Mouse (Mus musculus): Measurements from ENCODE around the gene Klhl7. TPM values are rescaled to one million over a fixed set of nuclear protein-coding genes. Genes with fewer than 3 reads are reported as not detected.

Klhl7 gene
- total RNA-seq, 2 experiments from 2014 or later: 38.2 to 39.9 TPM

DNA sequence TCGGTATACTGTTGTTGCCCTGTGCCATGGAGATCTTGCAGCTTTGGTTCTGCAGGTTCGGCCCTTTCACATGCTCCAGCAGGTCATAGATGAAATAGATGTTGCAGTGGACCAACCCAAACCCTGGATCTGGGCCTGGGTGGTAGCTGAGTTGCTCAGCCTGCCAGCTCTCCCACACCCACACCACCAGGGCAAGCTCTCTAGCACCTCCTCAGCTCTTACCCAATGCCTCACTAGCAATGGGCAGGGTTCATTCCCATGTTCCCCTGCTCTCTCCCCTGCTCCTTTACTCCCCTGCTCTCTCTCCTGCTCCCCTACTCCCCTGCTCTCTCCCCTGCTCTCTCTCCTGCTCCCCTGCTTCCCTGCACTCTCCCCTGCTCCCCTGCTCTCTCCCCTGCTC is 91.4 kb downstream of the Klhl7 start:
- Histone ChIP-seq H3K4me3 (no peak overlapping the region), H3K27ac (no peak overlapping the region)
- DNase-seq: no peak
- intact Hi-C loops (cut with DNase I): no loop called here
- TF ChIP-seq CTCF (IDR thresholded peaks at IDR 0.05): no peak

DNA sequence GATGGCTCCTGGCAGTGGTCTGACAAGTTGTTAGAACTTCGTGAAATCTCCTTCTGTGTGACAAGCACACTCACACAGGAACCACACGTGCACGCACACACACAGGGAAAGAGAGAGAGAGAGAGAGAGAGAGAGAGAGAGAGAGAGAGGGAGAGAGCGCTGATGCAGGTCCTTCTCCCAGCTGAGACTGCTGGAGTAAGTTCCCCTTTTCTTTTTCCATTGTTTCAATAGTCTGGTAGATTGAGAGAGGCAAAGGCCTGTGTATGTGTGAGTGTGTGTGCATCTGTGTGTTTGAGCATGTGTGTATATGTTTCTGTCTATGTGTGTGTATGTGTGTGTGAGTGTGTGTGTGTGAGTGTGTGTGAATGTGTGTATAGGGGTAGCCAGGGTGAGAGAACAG is 100.6 kb downstream of the Klhl7 start:
- no peak overlapping the region for H3K27ac ChIP-seq
- intact Hi-C loops (cut with DNase I): no loop called here
- H3K4me3 ChIP-seq: no peak overlapping the region
- DNase-seq: no peak
- TF ChIP-seq CTCF (IDR thresholded peaks at IDR 0.05): no peak

GRCm38 (mm10) chr5:24202492-24202891 is 102.1 kb downstream of the Klhl7 start:
- DNase-seq: no peak
- intact Hi-C loops (cut with DNase I): no loop called here
- H3K4me3 ChIP-seq: no peak overlapping the region
- TF ChIP-seq CTCF (IDR thresholded peaks at IDR 0.05): no peak
- H3K27ac ChIP-seq: no peak overlapping the region

GRCm38 (mm10) chr5:24203266-24203665 is 102.9 kb downstream of the Klhl7 start:
- no peak for DNase-seq
- no peak overlapping the region for H3K27ac ChIP-seq
- no peak for TF ChIP-seq CTCF (IDR thresholded peaks at IDR 0.05)
- intact Hi-C loops (cut with DNase I): no loop called here
- H3K4me3 ChIP-seq: no peak overlapping the region

DNA sequence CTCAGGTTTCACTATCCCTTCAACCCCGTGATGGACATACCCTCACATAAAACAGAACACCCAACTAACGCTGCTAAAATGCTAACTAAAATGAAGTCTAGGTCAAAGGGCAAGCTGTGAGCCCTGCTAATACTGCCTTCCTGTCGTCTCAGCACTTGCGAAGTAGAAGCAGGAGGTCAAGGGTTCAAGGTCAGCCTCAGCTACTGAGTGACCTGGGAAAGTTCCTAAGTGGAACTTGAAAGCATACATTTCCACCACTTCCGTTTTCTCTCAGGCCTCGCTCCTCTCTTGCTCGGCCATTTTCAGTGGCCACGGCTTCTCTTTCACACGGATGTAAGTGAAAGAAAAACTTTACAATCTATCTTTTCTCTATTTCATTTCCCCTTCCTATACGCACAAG is 107.6 kb downstream of the Klhl7 start:
- Histone ChIP-seq H3K27ac (no peak overlapping the region), H3K4me3 (no peak overlapping the region)
- DNase-seq: no peak
- intact Hi-C loops (cut with DNase I): no loop called here
- TF ChIP-seq CTCF (IDR thresholded peaks at IDR 0.05): no peak

GRCm38 (mm10) chr5:24208505-24208904 is 108.1 kb downstream of the Klhl7 start:
- no peak overlapping the region for H3K27ac ChIP-seq
- no peak overlapping the region for H3K4me3 ChIP-seq
- intact Hi-C loops (cut with DNase I): no loop called here
- TF ChIP-seq CTCF (IDR thresholded peaks at IDR 0.05): no peak
- no peak for DNase-seq

Other genes starting within 250 kb of the Klhl7 start
- gene Fam126a, start 69.9 kb upstream of the Klhl7 start, total RNA-seq (2021): 1 to 10 TPM; 4.7 to 9.0 TPM
- gene Nupl2, start 64.4 kb downstream of the Klhl7 start, total RNA-seq (2021): 1 to 10 TPM; 6.4 to 6.7 TPM